Mouse (Mus musculus): ENCODE data around the gene Ncapd2. TPM values are rescaled to one million over a fixed set of nuclear protein-coding genes. Genes with fewer than 3 reads are reported as not detected.
A peak's percentile ranks its signal among the peaks of the same experiment; 100 is the strongest.

Gene Ncapd2
- polyA plus RNA-seq, 1 experiment from 2014 or later: 82.3 TPM

GRCm38 (mm10) chr6:125233816-125234519 lies 42.5 kb upstream of the Ncapd2 start:
- Histone ChIP-seq H3K9me3 (replicated peaks; ENCODE audit: control insufficient read depth, low read length) (no peaks in the 10 kb centered on the region), H3K4me3 (ENCODE audit: low read depth, low read length) (no peak overlapping the region), H3K4me1 (ENCODE audit: control insufficient read depth, insufficient read depth, low read length) (peaks cover 16% of the 10 kb centered on the region), H3K36me3 (ENCODE audit: control insufficient read depth, insufficient read depth, low read length) (no peaks in the 10 kb centered on the region), H3K27me3 (ENCODE audit: control insufficient read depth, insufficient read depth, low read length) (no peaks in the 10 kb centered on the region), H3K27ac (ENCODE audit: low read depth, low read length) (no peak overlapping the region), H3K4me2 (peak overlapping the region; percentile 1; the same call in 1 of the 2 replicates), H3K9ac (ENCODE audit: low read depth, low read length) (no peak overlapping the region)
- ATAC-seq (replicated peaks; ENCODE audit: insufficient number of reproducible peaks, low FRiP score, low TSS enrichment): no peak
- 45% methylated on average over 7 of the region's 7 CpGs for WGBS (ENCODE audit: insufficient replicate concordance)

- no peak overlapping the region for H3K27ac ChIP-seq (ENCODE audit: low read depth, low read length)
- no peaks in the 10 kb centered on the region for H3K36me3 ChIP-seq (ENCODE audit: control insufficient read depth, insufficient read depth, low read length)
- no peak overlapping the region for H3K9ac ChIP-seq (ENCODE audit: low read depth, low read length)
- H3K4me1 ChIP-seq (ENCODE audit: control insufficient read depth, insufficient read depth, low read length): peaks cover 16% of the 10 kb centered on the region
- no peak overlapping the region for H3K4me3 ChIP-seq (ENCODE audit: low read depth, low read length)
- 70% methylated on average over 6 of the region's 6 CpGs for whole genome bisulfite sequencing (ENCODE audit: insufficient replicate concordance)
- no peak overlapping the region; the same call in 1 of the 2 replicates for H3K4me2 ChIP-seq
- no peaks in the 10 kb centered on the region for H3K27me3 ChIP-seq (ENCODE audit: control insufficient read depth, insufficient read depth, low read length)
- no peak for ATAC-seq (replicated peaks; ENCODE audit: insufficient number of reproducible peaks, low FRiP score, low TSS enrichment)
- H3K9me3 ChIP-seq (replicated peaks; ENCODE audit: control insufficient read depth, low read length): no peaks in the 10 kb centered on the region
These were observed 41.0 kb upstream of the Ncapd2 start for GRCm38 (mm10) chr6:125232516-125232915.

- WGBS (ENCODE audit: insufficient replicate concordance): 46% methylated on average over 4 of the region's 4 CpGs
- no peaks in the 10 kb centered on the region for H3K27me3 ChIP-seq (ENCODE audit: control insufficient read depth, insufficient read depth, low read length)
- peak overlapping the region; percentile 97 for H3K4me2 ChIP-seq
- peak overlapping the region; percentile 71 for H3K27ac ChIP-seq (ENCODE audit: low read depth, low read length)
- no peak for ATAC-seq (replicated peaks; ENCODE audit: insufficient number of reproducible peaks, low FRiP score, low TSS enrichment)
- H3K9me3 ChIP-seq (replicated peaks; ENCODE audit: control insufficient read depth, low read length): no peaks in the 10 kb centered on the region
- H3K4me1 ChIP-seq (ENCODE audit: control insufficient read depth, insufficient read depth, low read length): peaks cover 16% of the 10 kb centered on the region
- peak overlapping the region; percentile 92 for H3K9ac ChIP-seq (ENCODE audit: low read depth, low read length)
- H3K36me3 ChIP-seq (ENCODE audit: control insufficient read depth, insufficient read depth, low read length): no peaks in the 10 kb centered on the region
- H3K4me3 ChIP-seq (ENCODE audit: low read depth, low read length): peak overlapping the region; percentile 64
These were observed 40.5 kb upstream of the Ncapd2 start for GRCm38 (mm10) chr6:125232045-125232437.

- Histone ChIP-seq H3K9ac (ENCODE audit: low read depth, low read length) (peak within 1 kb of the TSS; percentile 92), H3K36me3 (ENCODE audit: control insufficient read depth, insufficient read depth, low read length) (no peaks in the 10 kb centered on the region), H3K4me1 (ENCODE audit: control insufficient read depth, insufficient read depth, low read length) (peaks cover 16% of the 10 kb centered on the region), H3K9me3 (replicated peaks; ENCODE audit: control insufficient read depth, low read length) (no peaks in the 10 kb centered on the region), H3K4me3 (ENCODE audit: low read depth, low read length) (peak within 1 kb of the TSS; percentile 64), H3K4me2 (peak within 1 kb of the TSS; percentile 97), H3K27me3 (ENCODE audit: control insufficient read depth, insufficient read depth, low read length) (no peaks in the 10 kb centered on the region), H3K27ac (ENCODE audit: low read depth, low read length) (peak within 1 kb of the TSS; percentile 71)
- ATAC-seq (replicated peaks; ENCODE audit: insufficient number of reproducible peaks, low FRiP score, low TSS enrichment): peak; percentile 21; the same call in 1 of the 2 replicates
- WGBS (ENCODE audit: insufficient replicate concordance): 3% methylated on average over 16 of the region's 16 CpGs
These were observed 39.9 kb upstream of the Ncapd2 start, which contains the start of gene Tapbpl for GRCm38 (mm10) chr6:125231117-125232044. Gene Tapbpl, minus strand, starts transcription at chr6:125231860.

DNA sequence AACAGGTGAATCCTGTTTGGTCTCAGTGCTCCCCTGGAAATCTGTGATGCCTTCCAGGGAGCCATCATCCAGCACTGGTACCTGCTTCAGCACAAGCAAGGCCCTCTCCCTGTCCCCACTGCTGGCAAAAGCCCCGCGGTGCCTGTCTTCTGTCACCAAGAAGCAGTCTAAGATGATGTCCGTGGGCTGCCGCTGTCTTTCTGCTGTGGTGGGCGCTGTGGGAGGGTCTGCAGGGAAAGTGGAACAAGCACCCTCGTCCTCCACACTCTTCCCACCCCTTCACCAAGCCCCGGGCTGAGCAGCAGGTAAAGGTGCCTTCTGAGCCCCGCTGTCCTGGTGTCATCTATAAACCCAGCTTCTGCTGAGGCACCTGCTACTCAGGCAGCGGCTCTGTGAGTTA lies 39.1 kb upstream of the Ncapd2 start:
- no peak overlapping the region for H3K27ac ChIP-seq (ENCODE audit: low read depth, low read length)
- 68% methylated on average over 9 of the region's 9 CpGs for WGBS (ENCODE audit: insufficient replicate concordance)
- H3K4me2 ChIP-seq: peak overlapping the region; percentile 97
- peaks cover 16% of the 10 kb centered on the region for H3K4me1 ChIP-seq (ENCODE audit: control insufficient read depth, insufficient read depth, low read length)
- ATAC-seq (replicated peaks; ENCODE audit: insufficient number of reproducible peaks, low FRiP score, low TSS enrichment): no peak
- H3K36me3 ChIP-seq (ENCODE audit: control insufficient read depth, insufficient read depth, low read length): no peaks in the 10 kb centered on the region; the same call in 1 of the 2 replicates
- H3K4me3 ChIP-seq (ENCODE audit: low read depth, low read length): peak overlapping the region; percentile 64
- no peaks in the 10 kb centered on the region for H3K27me3 ChIP-seq (ENCODE audit: control insufficient read depth, insufficient read depth, low read length)
- H3K9me3 ChIP-seq (replicated peaks; ENCODE audit: control insufficient read depth, low read length): no peaks in the 10 kb centered on the region
- 0 out of 2 replicates have a peak overlapping the region, but pooled peaks have one; percentile 28 for H3K9ac ChIP-seq (ENCODE audit: low read depth, low read length)

GRCm38 (mm10) chr6:125225518-125226115 lies 34.1 kb upstream of the Ncapd2 start:
- Histone ChIP-seq H3K4me2 (no peak overlapping the region), H3K4me1 (ENCODE audit: control insufficient read depth, insufficient read depth, low read length) (no peaks in the 10 kb centered on the region), H3K27me3 (ENCODE audit: control insufficient read depth, insufficient read depth, low read length) (no peaks in the 10 kb centered on the region), H3K9ac (ENCODE audit: low read depth, low read length) (no peak overlapping the region), H3K9me3 (replicated peaks; ENCODE audit: control insufficient read depth, low read length) (no peaks in the 10 kb centered on the region), H3K27ac (ENCODE audit: low read depth, low read length) (no peak overlapping the region), H3K36me3 (ENCODE audit: control insufficient read depth, insufficient read depth, low read length) (peaks cover 2% of the 10 kb centered on the region; the same call in 1 of the 2 replicates), H3K4me3 (ENCODE audit: low read depth, low read length) (no peak overlapping the region)
- no peak for ATAC-seq (replicated peaks; ENCODE audit: insufficient number of reproducible peaks, low FRiP score, low TSS enrichment)
- 71% methylated on average over 5 of the region's 5 CpGs for WGBS (ENCODE audit: insufficient replicate concordance)

DNA sequence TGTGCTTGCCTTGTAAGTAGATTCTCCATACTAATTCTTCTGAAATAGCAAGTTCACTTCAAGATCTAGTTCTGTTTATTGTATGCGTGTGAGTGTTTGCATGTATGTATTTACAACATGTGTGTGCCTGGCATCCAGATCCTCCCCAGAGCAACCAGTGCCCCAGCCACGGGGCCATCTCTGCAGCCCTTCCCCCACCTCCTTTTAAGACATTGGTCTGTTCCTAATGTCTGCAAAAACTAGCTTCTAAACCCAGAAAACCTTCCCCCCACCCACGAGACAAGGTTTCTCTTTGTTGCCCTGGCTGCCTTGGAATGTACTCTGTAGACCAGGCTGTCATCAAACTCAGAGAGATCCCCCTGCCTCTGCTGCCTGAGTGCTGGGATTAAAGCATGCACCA lies 31.1 kb upstream of the Ncapd2 start:
- Histone ChIP-seq H3K9me3 (replicated peaks; ENCODE audit: control insufficient read depth, low read length) (no peaks in the 10 kb centered on the region), H3K27me3 (ENCODE audit: control insufficient read depth, insufficient read depth, low read length) (no peaks in the 10 kb centered on the region), H3K27ac (ENCODE audit: low read depth, low read length) (no peak overlapping the region), H3K4me1 (ENCODE audit: control insufficient read depth, insufficient read depth, low read length) (no peaks in the 10 kb centered on the region), H3K36me3 (ENCODE audit: control insufficient read depth, insufficient read depth, low read length) (peaks cover 2% of the 10 kb centered on the region; the same call in 1 of the 2 replicates), H3K4me3 (ENCODE audit: low read depth, low read length) (no peak overlapping the region), H3K4me2 (no peak overlapping the region), H3K9ac (ENCODE audit: low read depth, low read length) (no peak overlapping the region)
- ATAC-seq (replicated peaks; ENCODE audit: insufficient number of reproducible peaks, low FRiP score, low TSS enrichment): no peak
- WGBS (ENCODE audit: insufficient replicate concordance): 77% methylated on average over 3 of the region's 3 CpGs

GRCm38 (mm10) chr6:125222146-125222545 lies 30.6 kb upstream of the Ncapd2 start:
- no peak overlapping the region for H3K4me3 ChIP-seq (ENCODE audit: low read depth, low read length)
- no peak for ATAC-seq (replicated peaks; ENCODE audit: insufficient number of reproducible peaks, low FRiP score, low TSS enrichment)
- H3K36me3 ChIP-seq (ENCODE audit: control insufficient read depth, insufficient read depth, low read length): peaks cover 2% of the 10 kb centered on the region; the same call in 1 of the 2 replicates
- no peak overlapping the region for H3K27ac ChIP-seq (ENCODE audit: low read depth, low read length)
- no peaks in the 10 kb centered on the region for H3K27me3 ChIP-seq (ENCODE audit: control insufficient read depth, insufficient read depth, low read length)
- 31% methylated on average over 2 of the region's 2 CpGs for WGBS (ENCODE audit: insufficient replicate concordance)
- no peak overlapping the region for H3K9ac ChIP-seq (ENCODE audit: low read depth, low read length)
- H3K4me1 ChIP-seq (ENCODE audit: control insufficient read depth, insufficient read depth, low read length): no peaks in the 10 kb centered on the region
- H3K9me3 ChIP-seq (replicated peaks; ENCODE audit: control insufficient read depth, low read length): no peaks in the 10 kb centered on the region
- no peak overlapping the region for H3K4me2 ChIP-seq
